Mouse (Mus musculus): Measurements from ENCODE around the gene Gpr22.

Gene Gpr22

GRCm38 (mm10) chr12:31713600-31713999, at the start of gene Gpr22:
TSS of gene Gpr22 (minus strand) at chr12:31713947.
- in situ Hi-C loops (cut with MboI, MseI), result no loop called here

GRCm38 (mm10) chr12:31755885-31756755, 42.4 kb upstream of the Gpr22 start:
- in situ Hi-C loops (cut with MboI, MseI), result loop anchor here (10.0 kb wide), 1 partner anchor 989 kb away; no protein-coding TSS in a partner anchor

DNA sequence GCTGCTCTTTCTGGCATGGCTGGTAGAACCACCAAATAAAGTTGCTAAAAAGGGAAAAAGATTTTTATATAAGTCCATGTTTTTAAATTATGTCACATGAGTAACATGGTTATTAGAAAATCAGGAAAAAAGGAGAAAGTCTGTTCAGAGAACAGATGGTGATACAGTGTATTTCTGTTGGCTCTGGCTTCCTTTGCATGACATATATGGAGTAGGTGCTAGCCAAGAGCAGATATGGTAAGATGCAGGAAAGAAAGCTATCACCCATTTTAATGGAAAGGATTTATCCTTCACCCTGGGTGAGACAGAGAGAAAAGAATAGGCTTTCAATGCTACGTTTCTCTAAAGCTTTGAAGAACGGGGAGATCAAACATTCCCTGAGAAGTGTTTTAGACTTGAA, 40.7 kb upstream of the Gpr22 start:
- in situ Hi-C loops (cut with MboI, MseI), result loop anchor here (10.0 kb wide), 1 partner anchor 990 kb away; no protein-coding TSS in a partner anchor

GRCm38 (mm10) chr12:31749846-31750245, 36.1 kb upstream of the Gpr22 start:
- in situ Hi-C loops (cut with MboI, MseI), result loop anchor here (10.0 kb wide), 1 partner anchor 995 kb away; no protein-coding TSS in a partner anchor

GRCm38 (mm10) chr12:31747301-31747700, 33.6 kb upstream of the Gpr22 start:
- in situ Hi-C loops (cut with MboI, MseI), result no loop called here

DNA sequence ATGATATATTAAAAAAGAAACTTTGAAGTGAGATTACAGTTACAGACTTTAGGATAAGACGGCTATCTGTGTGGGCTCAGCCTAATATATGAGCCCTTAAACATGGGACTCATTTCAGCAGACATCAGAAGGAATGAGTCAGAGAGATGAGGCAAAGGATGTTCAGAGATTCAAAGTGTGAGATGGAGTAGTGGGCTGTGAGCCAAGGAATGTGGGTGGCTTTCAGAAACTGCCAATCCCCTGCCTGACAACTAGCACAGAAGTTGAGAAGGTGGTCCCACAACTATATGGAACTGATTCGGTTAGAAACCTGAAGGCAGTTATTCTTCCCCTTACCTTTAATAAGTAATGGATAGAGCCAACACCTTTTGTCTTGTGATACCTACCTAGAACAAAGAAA, 20.9 kb upstream of the Gpr22 start:
- in situ Hi-C loops (cut with MboI, MseI), result no loop called here

GRCm38 (mm10) chr12:31730126-31730525, 16.4 kb upstream of the Gpr22 start:
- in situ Hi-C loops (cut with MboI, MseI), result no loop called here

DNA sequence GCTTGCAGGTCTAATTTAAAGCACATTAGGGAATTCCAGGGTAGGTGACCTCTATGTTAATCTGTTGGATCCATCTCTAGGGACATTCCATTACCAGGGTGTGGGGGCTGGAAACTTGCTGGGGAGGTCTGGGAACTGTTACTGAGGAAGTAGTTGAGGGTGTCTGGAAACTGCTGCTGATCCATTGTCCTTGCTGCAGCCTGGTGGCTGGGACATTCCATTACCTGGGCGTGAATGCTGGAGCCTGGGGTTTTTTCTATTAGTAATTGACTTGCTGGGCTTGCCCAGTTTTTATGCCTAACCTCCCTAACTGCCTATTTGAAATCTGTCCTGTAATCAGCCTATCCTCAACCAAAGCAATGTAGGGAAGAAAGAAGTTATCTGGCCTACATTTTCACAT, 13.0 kb upstream of the Gpr22 start:
- in situ Hi-C loops (cut with MboI, MseI), result no loop called here

DNA sequence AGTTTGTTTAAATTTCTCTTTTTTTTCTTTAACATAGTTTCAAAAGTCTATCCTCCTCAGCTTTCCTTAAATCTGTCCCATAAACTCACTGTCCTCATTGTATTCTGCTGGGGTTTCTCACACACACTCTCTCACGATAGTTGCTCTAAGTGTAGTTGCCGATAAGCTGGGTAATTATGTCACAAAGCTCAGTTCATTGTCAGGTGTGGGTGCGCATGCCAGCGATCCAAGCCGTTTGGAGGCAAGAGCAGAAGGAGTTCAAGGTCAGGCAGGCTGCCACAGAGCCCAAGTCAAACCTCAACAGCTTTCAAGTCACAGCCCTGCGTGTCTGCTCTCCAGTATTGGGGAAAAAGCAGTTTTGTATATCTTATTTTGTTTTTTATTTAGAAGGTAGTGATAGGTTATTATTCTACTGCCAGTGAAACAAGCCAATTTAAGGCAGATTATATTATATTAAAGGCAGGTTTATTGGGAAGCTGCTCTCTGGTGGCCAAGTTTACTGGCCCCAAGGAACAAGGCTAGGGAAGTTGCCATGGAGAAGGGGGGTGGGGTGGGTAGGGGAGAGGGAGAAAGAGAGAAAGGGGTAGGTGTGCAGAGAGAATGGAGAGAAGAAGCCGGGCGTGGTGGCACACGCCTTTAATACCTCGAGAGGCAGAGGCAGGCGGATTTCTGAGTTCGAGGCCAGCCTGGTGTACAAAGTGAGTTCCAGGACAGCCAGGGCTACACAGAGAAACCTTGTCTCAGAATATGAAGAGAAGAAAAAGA, 11.9 kb upstream of the Gpr22 start:
- in situ Hi-C loops (cut with MboI, MseI), result no loop called here

DNA sequence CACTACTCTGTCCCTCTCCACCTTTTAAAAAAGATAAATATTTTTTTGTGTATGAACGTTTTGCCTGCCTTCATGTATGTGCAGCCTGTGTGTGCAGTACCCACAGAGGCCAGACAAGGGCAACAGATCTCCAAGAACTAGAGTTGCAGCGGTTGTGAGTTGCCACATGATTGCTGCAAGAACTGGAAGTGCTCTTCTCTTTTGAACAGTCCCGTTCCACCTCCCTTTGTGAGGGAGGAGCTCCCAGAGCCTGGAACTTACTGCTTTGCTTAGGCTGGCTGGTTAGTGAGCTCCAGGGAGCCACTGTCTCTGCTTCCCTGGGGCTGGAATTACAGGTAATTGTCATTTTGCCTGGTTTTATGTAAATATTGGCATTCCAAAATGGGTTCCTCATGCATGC, 10.8 kb upstream of the Gpr22 start:
- in situ Hi-C loops (cut with MboI, MseI), result no loop called here

GRCm38 (mm10) chr12:31719586-31720275, 6.0 kb upstream of the Gpr22 start:
- in situ Hi-C loops (cut with MboI, MseI), result no loop called here

DNA sequence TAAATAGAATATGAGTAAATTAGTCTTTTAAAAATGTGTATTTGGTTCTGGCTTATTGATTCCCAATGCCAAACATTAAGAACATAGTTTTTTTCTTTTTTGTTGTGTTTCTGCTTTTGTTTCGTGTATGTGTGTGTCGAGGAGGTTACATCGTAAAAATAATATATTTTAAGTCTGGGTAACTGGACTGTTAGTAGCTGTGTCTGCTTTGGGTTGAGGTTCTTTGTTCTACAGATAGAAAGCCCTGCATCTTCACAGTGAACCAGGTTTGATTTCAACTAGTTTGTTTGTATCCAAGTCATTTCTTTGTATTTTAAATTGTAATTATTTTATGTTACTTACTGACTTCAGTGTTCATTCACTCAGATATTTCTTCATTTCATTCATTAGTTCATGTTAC, 323 bp upstream of the Gpr22 start:
- in situ Hi-C loops (cut with MboI, MseI), result no loop called here

- in situ Hi-C loops (cut with MboI, MseI), result no loop called here
Measured at GRCm38 (mm10) chr12:31712727-31713126, 1.0 kb downstream of the Gpr22 start.

GRCm38 (mm10) chr12:31712233-31712632, 1.5 kb downstream of the Gpr22 start:
- in situ Hi-C loops (cut with MboI, MseI), result no loop called here

DNA sequence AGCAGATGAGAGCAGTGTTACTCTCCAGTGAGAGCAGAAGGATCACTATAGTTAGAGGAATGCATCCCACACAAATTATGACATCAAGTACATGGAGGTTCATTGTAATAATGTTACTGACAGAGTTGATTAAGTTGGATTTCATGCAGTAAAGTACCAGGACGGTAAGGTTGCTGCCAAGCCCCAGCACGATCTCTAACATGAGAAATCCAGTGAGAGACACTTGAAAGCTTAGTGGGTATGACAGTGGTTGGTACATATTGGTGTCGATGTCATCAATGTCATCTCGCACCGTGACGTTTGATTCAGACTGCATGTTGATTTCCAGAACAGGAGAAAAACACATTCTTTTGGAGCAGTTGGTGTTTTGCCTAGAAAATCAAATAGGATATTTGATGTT, 4.1 kb downstream of the Gpr22 start:
- in situ Hi-C loops (cut with MboI, MseI), result no loop called here

DNA sequence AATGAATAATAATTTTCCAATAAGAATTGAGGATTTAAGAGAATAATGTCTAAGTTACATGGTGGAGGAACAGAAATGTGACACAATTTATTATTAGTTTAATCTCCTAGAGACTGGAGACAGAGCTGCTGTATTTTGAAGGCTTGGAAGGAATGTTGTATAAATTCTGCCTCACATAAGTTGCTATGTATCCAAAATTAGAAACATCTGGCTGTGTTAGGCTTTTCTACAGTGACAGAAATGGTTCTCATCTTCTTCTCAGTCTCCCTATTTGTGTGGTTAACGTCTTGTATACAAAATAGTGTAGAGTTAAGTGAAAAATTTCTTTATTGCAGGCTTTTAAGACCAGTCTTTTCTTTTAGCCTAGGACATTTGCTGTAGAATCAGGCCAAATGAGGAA, 6.2 kb downstream of the Gpr22 start:
- in situ Hi-C loops (cut with MboI, MseI), result no loop called here

- in situ Hi-C loops (cut with MboI, MseI), result no loop called here
Measured at GRCm38 (mm10) chr12:31706168-31706567, 7.6 kb downstream of the Gpr22 start.

- in situ Hi-C loops (cut with MboI, MseI), result no loop called here
Measured at GRCm38 (mm10) chr12:31703904-31704303, 9.8 kb downstream of the Gpr22 start.

DNA sequence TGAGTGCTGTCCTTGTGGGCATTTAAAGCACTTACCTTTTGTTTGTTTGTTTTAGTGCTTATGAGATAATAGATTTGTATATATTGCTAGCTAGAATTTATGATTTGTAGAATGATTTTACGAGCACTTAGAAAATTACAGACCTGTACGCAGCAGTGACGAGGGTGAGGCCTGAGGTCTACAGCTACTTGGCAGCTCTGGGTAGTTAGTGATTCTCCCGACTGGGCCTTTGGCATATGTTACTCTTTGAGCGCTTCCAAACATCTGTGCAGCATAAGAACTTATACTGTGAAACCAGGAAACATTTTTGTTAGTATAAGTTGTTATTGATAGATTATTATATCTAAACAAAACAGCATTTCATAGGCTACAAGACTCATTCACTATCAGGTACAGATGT, 12.3 kb downstream of the Gpr22 start:
- in situ Hi-C loops (cut with MboI, MseI), result no loop called here

- in situ Hi-C loops (cut with MboI, MseI), result no loop called here
Measured at GRCm38 (mm10) chr12:31700623-31701347, 13.0 kb downstream of the Gpr22 start.

DNA sequence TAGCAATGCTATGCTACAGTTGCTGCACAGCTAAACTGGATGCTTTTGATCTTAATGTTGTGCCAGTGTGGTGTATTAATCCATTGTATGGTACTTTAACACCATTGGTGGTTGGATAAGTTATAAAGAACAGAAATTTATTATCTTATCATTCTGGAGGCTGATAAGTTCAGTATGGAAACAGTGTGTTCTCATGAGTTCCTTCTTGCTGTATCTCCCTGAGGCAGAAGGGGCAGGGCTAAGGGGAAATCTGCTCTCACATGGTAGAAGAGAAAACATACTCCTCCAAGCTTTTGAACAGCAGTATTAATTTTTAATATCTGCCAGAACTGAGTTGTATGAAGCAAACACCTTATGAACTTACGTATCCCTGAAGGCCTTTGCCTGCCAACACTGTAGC, 20.5 kb downstream of the Gpr22 start:
- in situ Hi-C loops (cut with MboI, MseI), result no loop called here
